Mouse (Mus musculus) hindbrain, embryonic 10.5 days (tissue): ENCODE measurements around the gene Aym1. TPM values are rescaled to one million over a fixed set of nuclear protein-coding genes. Genes with fewer than 3 reads are reported as not detected.
"Not testable (repeated sequence)": the region's sequence is repeated elsewhere in the genome, so short reads cannot be mapped to it uniquely, and the experiment has no call there.

ENCODE experiments used
- DNase-seq: peaks from one replicate; pipeline ENCODE4 v3.0.0-alpha.2; 2017; ENCODE audit warnings: low spot score
- H3K27ac ChIP-seq: fragments of 300-500 bp; sonication (generic); 2 replicates; pipeline ENCODE4 v1.5.1; 2016; ENCODE audit warnings: mild to moderate bottlenecking, moderate library complexity
- H3K27me3 ChIP-seq: fragments of 300-500 bp; sonication (generic); 2 replicates; pipeline ENCODE4 v1.6.1; 2016; ENCODE audit warnings: mild to moderate bottlenecking; ENCODE audit not compliant: poor library complexity, insufficient read depth, severe bottlenecking
- H3K36me3 ChIP-seq: fragments of 300-500 bp; sonication (generic); 2 replicates; pipeline ENCODE4 v1.6.1; 2016; ENCODE audit warnings: mild to moderate bottlenecking, moderate library complexity
- H3K4me1 ChIP-seq: fragments of 300-500 bp; sonication (generic); replicated peaks from 2 replicates; pipeline ENCODE4 v1.6.1; 2016; ENCODE audit warnings: mild to moderate bottlenecking
- H3K4me3 ChIP-seq: fragments of 300-500 bp; sonication (generic); 2 replicates; pipeline ENCODE4 v1.5.1; 2016; ENCODE audit warnings: mild to moderate bottlenecking, moderate library complexity
- H3K9me3 ChIP-seq: fragments of 300-500 bp; sonication (generic); 2 replicates; pipeline ENCODE4 v1.6.1; 2016; ENCODE audit warnings: mild to moderate bottlenecking, moderate library complexity
- WGBS: fragments of 180-500 bp; shearing (Covaris S2); methylation state at CpG from one replicate; pipeline ENCODE4 v1.1.7; 2016; 5-methylcytosine and 5-hydroxymethylcytosine counted together
- polyA plus RNA-seq: library from polyadenylated mRNA; unstranded; fragments of >200 nt; fragmentation: Nextera tagmentation; extraction: Ambion mirVana; gene quantifications from 2 replicates; pipeline ENCODE4 v1.2.1, GENCODE M21; 2016

Gene Aym1
- polyA plus RNA-seq, 1 experiment from 2014 or later = not detected

GRCm38 (mm10) chr5:113336281-113336680, 20.8 kb upstream of the Aym1 start:
- Histone ChIP-seq H3K4me1 (peaks cover 32% of the 10 kb centered on the region), H3K4me3 (0 out of 2 replicates have a peak overlapping the region, but pooled peaks have one; percentile 50), H3K27me3 (peaks cover 93% of the 10 kb centered on the region), H3K9me3 (0 out of 2 replicates have a peak, but pooled peaks cover 4% of the 10 kb centered on the region), H3K36me3 (no peaks in the 10 kb centered on the region), H3K27ac (peak overlapping the region; percentile 66; the same call in 1 of the 2 replicates)
- DNase-seq = no peak
- WGBS = 26% methylated on average over 9 of the region's 9 CpGs

- 33% methylated on average over 16 of the region's 16 CpGs for WGBS
- H3K9me3 ChIP-seq = no peaks in the 10 kb centered on the region
- no peaks in the 10 kb centered on the region for H3K36me3 ChIP-seq
- H3K27ac ChIP-seq = no peak overlapping the region
- peaks cover 90% of the 10 kb centered on the region for H3K27me3 ChIP-seq
- H3K4me3 ChIP-seq = peak overlapping the region; percentile 20; the same call in 1 of the 2 replicates
- H3K4me1 ChIP-seq = peaks cover 45% of the 10 kb centered on the region
- no peak for DNase-seq
These were observed 12.3 kb upstream of the Aym1 start for GRCm38 (mm10) chr5:113344635-113345386.

GRCm38 (mm10) chr5:113345781-113346180, 11.3 kb upstream of the Aym1 start:
- H3K4me1 ChIP-seq = peaks cover 54% of the 10 kb centered on the region
- 7% methylated on average over 11 of the region's 11 CpGs for WGBS
- no peaks in the 10 kb centered on the region for H3K9me3 ChIP-seq
- H3K27me3 ChIP-seq = peaks cover 94% of the 10 kb centered on the region
- H3K36me3 ChIP-seq = no peaks in the 10 kb centered on the region
- DNase-seq = no peak
- no peak overlapping the region for H3K27ac ChIP-seq
- H3K4me3 ChIP-seq = 0 out of 2 replicates have a peak overlapping the region, but pooled peaks have one; percentile 20

GRCm38 (mm10) chr5:113346651-113347050, 10.4 kb upstream of the Aym1 start:
- Histone ChIP-seq H3K4me1 (peaks cover 62% of the 10 kb centered on the region), H3K27me3 (peaks cover 93% of the 10 kb centered on the region)
- not testable (repeated sequence) for H3K4me3 ChIP-seq, H3K27ac ChIP-seq, H3K9me3 ChIP-seq, H3K36me3 ChIP-seq, DNase-seq
- WGBS = 48% methylated on average over 6 of the region's 6 CpGs

- no peak overlapping the region for H3K4me3 ChIP-seq
- no peaks in the 10 kb centered on the region for H3K9me3 ChIP-seq
- peaks cover 72% of the 10 kb centered on the region for H3K4me1 ChIP-seq
- no peak overlapping the region for H3K27ac ChIP-seq
- 29% methylated on average over 12 of the region's 12 CpGs for WGBS
- DNase-seq = no peak
- no peaks in the 10 kb centered on the region for H3K36me3 ChIP-seq
- peaks cover 95% of the 10 kb centered on the region for H3K27me3 ChIP-seq
These were observed 9.5 kb upstream of the Aym1 start for GRCm38 (mm10) chr5:113347593-113347992.

GRCm38 (mm10) chr5:113348597-113348996, 8.5 kb upstream of the Aym1 start:
- peaks cover 75% of the 10 kb centered on the region for H3K4me1 ChIP-seq
- H3K9me3 ChIP-seq = no peaks in the 10 kb centered on the region
- DNase-seq = peak; percentile 66
- 8% methylated on average over 13 of the region's 13 CpGs for WGBS
- H3K27me3 ChIP-seq = peaks cover 99% of the 10 kb centered on the region
- peak overlapping the region; percentile 60; the same call in 1 of the 2 replicates for H3K27ac ChIP-seq
- no peak overlapping the region for H3K4me3 ChIP-seq
- H3K36me3 ChIP-seq = no peaks in the 10 kb centered on the region

GRCm38 (mm10) chr5:113349226-113349625, 7.9 kb upstream of the Aym1 start:
- WGBS = 5% methylated on average over 7 of the region's 7 CpGs
- DNase-seq = no peak
- Histone ChIP-seq H3K9me3 (no peaks in the 10 kb centered on the region), H3K4me3 (no peak overlapping the region), H3K27me3 (peaks cover 99% of the 10 kb centered on the region), H3K36me3 (no peaks in the 10 kb centered on the region), H3K27ac (peak overlapping the region; percentile 60), H3K4me1 (peaks cover 77% of the 10 kb centered on the region)

- WGBS = 17% methylated on average over 7 of the region's 7 CpGs
- Histone ChIP-seq H3K36me3 (no peaks in the 10 kb centered on the region), H3K27ac (peak overlapping the region; percentile 60), H3K27me3 (peaks cover 99% of the 10 kb centered on the region), H3K4me3 (no peak overlapping the region), H3K4me1 (peaks cover 75% of the 10 kb centered on the region), H3K9me3 (no peaks in the 10 kb centered on the region)
- DNase-seq = no peak
These were observed 7.3 kb upstream of the Aym1 start for GRCm38 (mm10) chr5:113349810-113350209.

- no peak overlapping the region for H3K27ac ChIP-seq
- peaks cover 74% of the 10 kb centered on the region for H3K4me1 ChIP-seq
- H3K4me3 ChIP-seq = no peak overlapping the region
- no peaks in the 10 kb centered on the region for H3K36me3 ChIP-seq
- peaks cover 96% of the 10 kb centered on the region for H3K27me3 ChIP-seq
- H3K9me3 ChIP-seq = no peaks in the 10 kb centered on the region
- 45% methylated on average over 3 of the region's 3 CpGs for WGBS
- DNase-seq = no peak
These were observed 5.3 kb upstream of the Aym1 start for GRCm38 (mm10) chr5:113351768-113352167.

- H3K27me3 ChIP-seq = peaks cover 95% of the 10 kb centered on the region
- peaks cover 75% of the 10 kb centered on the region for H3K4me1 ChIP-seq
- no peaks in the 10 kb centered on the region for H3K9me3 ChIP-seq
- peak overlapping the region; percentile 45; the same call in 1 of the 2 replicates for H3K27ac ChIP-seq
- H3K36me3 ChIP-seq = no peaks in the 10 kb centered on the region
- no peak for DNase-seq
- WGBS = 79% methylated on average over 6 of the region's 6 CpGs
- H3K4me3 ChIP-seq = no peak overlapping the region
These were observed 4.5 kb upstream of the Aym1 start for GRCm38 (mm10) chr5:113352636-113353035.

GRCm38 (mm10) chr5:113354311-113354710, 2.8 kb upstream of the Aym1 start:
- 50% methylated on average over 16 of the region's 16 CpGs for WGBS
- Histone ChIP-seq H3K4me3 (no peak overlapping the region), H3K27ac (no peak overlapping the region), H3K27me3 (peaks cover 90% of the 10 kb centered on the region), H3K9me3 (no peaks in the 10 kb centered on the region), H3K4me1 (peaks cover 66% of the 10 kb centered on the region), H3K36me3 (no peaks in the 10 kb centered on the region)
- no peak for DNase-seq

GRCm38 (mm10) chr5:113357656-113358055, 562 bp downstream of the Aym1 start:
- Histone ChIP-seq H3K36me3 (no peaks in the 10 kb centered on the region), H3K4me1 (peaks cover 35% of the 10 kb centered on the region), H3K27ac (no peak overlapping the region), H3K9me3 (no peaks in the 10 kb centered on the region), H3K27me3 (peaks cover 72% of the 10 kb centered on the region), H3K4me3 (no peak overlapping the region)
- DNase-seq = no peak
- WGBS = 59% methylated on average over 3 of the region's 3 CpGs

- no peaks in the 10 kb centered on the region for H3K9me3 ChIP-seq
- H3K36me3 ChIP-seq = no peaks in the 10 kb centered on the region
- no peak for DNase-seq
- WGBS = 5% methylated on average over 11 of the region's 11 CpGs
- no peak overlapping the region for H3K4me3 ChIP-seq
- peaks cover 60% of the 10 kb centered on the region for H3K27me3 ChIP-seq
- H3K4me1 ChIP-seq = peaks cover 32% of the 10 kb centered on the region
- H3K27ac ChIP-seq = 0 out of 2 replicates have a peak overlapping the region, but pooled peaks have one; percentile 40
These were observed 1.7 kb downstream of the Aym1 start for GRCm38 (mm10) chr5:113358833-113359232.
